Mouse (Mus musculus) cerebellum, adult 2 months (tissue): ENCODE data around the gene Coq6. TPM values are rescaled to one million over a fixed set of nuclear protein-coding genes. Genes with fewer than 3 reads are reported as not detected.

Experiments
- DNase-seq, 2 experiments: peaks; one replicate each; pipeline ENCODE4 v3.0.0; 2021
- H3K27ac ChIP-seq: fragments of 200-500 bp; 2 replicates; pipeline ENCODE4 v1.5.1; 2012; ENCODE audit warnings: low read length, control low read depth, inconsistent platforms; ENCODE audit not compliant: insufficient read depth
- H3K27me3 ChIP-seq: fragments of 200-500 bp; 2 replicates; pipeline ENCODE4 v1.6.1; 2012; ENCODE audit warnings: inconsistent platforms, mild to moderate bottlenecking, low read length, moderate library complexity; ENCODE audit not compliant: control insufficient read depth, insufficient read depth
- H3K4me1 ChIP-seq: fragments of 200-500 bp; 2 replicates; pipeline ENCODE4 v1.6.1; 2011; ENCODE audit warnings: low read length; ENCODE audit not compliant: control insufficient read depth, insufficient read depth
- H3K4me3 ChIP-seq: fragments of 200-500 bp; replicated peaks from 2 replicates; pipeline ENCODE3; 2011; ENCODE audit warnings: mild to moderate bottlenecking, low read depth, low read length, control low read depth; ENCODE audit not compliant: insufficient read depth
- CTCF ChIP-seq: fragments of 200-500 bp; IDR thresholded peaks from 2 replicates; pipeline ENCODE4 v1.5.1; 2011; ENCODE audit warnings: low read depth, mild to moderate bottlenecking, control low read depth, low read length, moderate library complexity, borderline replicate concordance; ENCODE audit not compliant: insufficient read depth
- POLR2A ChIP-seq: fragments of 200-500 bp; IDR thresholded peaks from 2 replicates; pipeline ENCODE4 v1.6.1; 2011; ENCODE audit warnings: low read length, control low read depth, borderline replicate concordance; ENCODE audit not compliant: insufficient read depth
- WGBS: fragments of 180-500 bp; shearing (Covaris S2); methylation state at CpG from one replicate; pipeline ENCODE4 v1.1.7; 2018; 5-methylcytosine and 5-hydroxymethylcytosine counted together
- polyA plus RNA-seq: library from polyadenylated mRNA; depleted of rRNA; stranded (reverse); fragments of >200 nt; gene quantifications from 2 replicates; pipeline ENCODE4 v1.2.3, GENCODE M21; 2012

Gene Coq6
- polyA plus RNA-seq, 1 experiment, result 39.9 TPM

GRCm38 (mm10) chr12:84362872-84363271 lies 1.4 kb downstream of the Coq6 start:
- 64% methylated on average over 2 of the region's 2 CpGs for WGBS
- Histone ChIP-seq H3K27me3 (no peaks in the 10 kb centered on the region), H3K4me3 (no peak overlapping the region), H3K4me1 (peaks cover 4% of the 10 kb centered on the region; the same call in 1 of the 2 replicates), H3K27ac (no peak overlapping the region)
- no peak for TF ChIP-seq POLR2A
- no peak for TF ChIP-seq CTCF
- DNase-seq, result no peak

- no peaks in the 10 kb centered on the region for H3K27me3 ChIP-seq
- peaks cover 4% of the 10 kb centered on the region; the same call in 1 of the 2 replicates for H3K4me1 ChIP-seq
- WGBS, result 87% methylated on average over 9 of the region's 9 CpGs
- no peak overlapping the region for H3K4me3 ChIP-seq
- no peak overlapping the region for H3K27ac ChIP-seq
- TF ChIP-seq CTCF (no peak), POLR2A (no peak)
- no peak for DNase-seq
Observed at GRCm38 (mm10) chr12:84364291-84364690, 2.8 kb downstream of the Coq6 start.

GRCm38 (mm10) chr12:84365137-84365536 lies 3.7 kb downstream of the Coq6 start:
- Histone ChIP-seq H3K4me1 (peaks cover 4% of the 10 kb centered on the region; the same call in 1 of the 2 replicates), H3K27me3 (no peaks in the 10 kb centered on the region), H3K27ac (no peak overlapping the region), H3K4me3 (no peak overlapping the region)
- no peak for DNase-seq
- TF ChIP-seq POLR2A (no peak), CTCF (no peak)
- WGBS, result 96% methylated on average over 6 of the region's 6 CpGs

- TF ChIP-seq POLR2A (no peak), CTCF (no peak)
- no peak overlapping the region for H3K4me3 ChIP-seq
- H3K27ac ChIP-seq, result no peak overlapping the region
- H3K27me3 ChIP-seq, result no peaks in the 10 kb centered on the region
- no peak for DNase-seq
- WGBS, result 74% methylated on average over 9 of the region's 9 CpGs
- H3K4me1 ChIP-seq, result no peaks in the 10 kb centered on the region
Observed at GRCm38 (mm10) chr12:84366971-84367370, 5.5 kb downstream of the Coq6 start.

- TF ChIP-seq CTCF, result no peak
- no peak for TF ChIP-seq POLR2A
- H3K27ac ChIP-seq, result no peak overlapping the region
- H3K4me3 ChIP-seq, result no peak overlapping the region
- no peak for DNase-seq
- H3K4me1 ChIP-seq, result no peaks in the 10 kb centered on the region
- WGBS, result 87% methylated on average over 5 of the region's 5 CpGs
- no peaks in the 10 kb centered on the region for H3K27me3 ChIP-seq
Observed at GRCm38 (mm10) chr12:84371647-84372046, 10.2 kb downstream of the Coq6 start.

GRCm38 (mm10) chr12:84373831-84374481 lies 12.5 kb downstream of the Coq6 start:
- Histone ChIP-seq H3K27ac (no peak overlapping the region), H3K4me1 (no peaks in the 10 kb centered on the region), H3K27me3 (no peaks in the 10 kb centered on the region), H3K4me3 (no peak overlapping the region)
- DNase-seq, result no peak
- WGBS, result 88% methylated on average over 6 of the region's 6 CpGs
- no peak for TF ChIP-seq POLR2A
- TF ChIP-seq CTCF, result no peak

- no peak for DNase-seq
- Histone ChIP-seq H3K27me3 (no peaks in the 10 kb centered on the region), H3K4me1 (no peaks in the 10 kb centered on the region), H3K27ac (no peak overlapping the region), H3K4me3 (no peak overlapping the region)
- WGBS, result 91% methylated on average over 4 of the region's 4 CpGs
- no peak for TF ChIP-seq CTCF
- TF ChIP-seq POLR2A, result no peak
Observed at GRCm38 (mm10) chr12:84382369-84382768, 20.9 kb downstream of the Coq6 start.

- no peak for DNase-seq
- Histone ChIP-seq H3K4me1 (no peaks in the 10 kb centered on the region), H3K4me3 (no peak overlapping the region), H3K27me3 (no peaks in the 10 kb centered on the region), H3K27ac (no peak overlapping the region)
- TF ChIP-seq CTCF (no peak), POLR2A (no peak)
- WGBS, result 38% methylated on average over 5 of the region's 5 CpGs
Observed at GRCm38 (mm10) chr12:84384644-84385081, 23.2 kb downstream of the Coq6 start.
